Mouse (Mus musculus) frontal cortex, adult 2 months (tissue): ENCODE measurements around the gene Snx4. TPM values are rescaled to one million over a fixed set of nuclear protein-coding genes. Genes with fewer than 3 reads are reported as not detected.
A peak's percentile ranks its signal among the peaks of the same experiment; 100 is the strongest.

Source experiments
- DNase-seq, 2 experiments: peaks; one replicate each; pipeline ENCODE4 v3.0.0; 2022; ENCODE audit warnings: low spot score in 1 of 2; ENCODE audit errors: extremely low spot score in 1 of 2
- polyA plus RNA-seq: library from polyadenylated mRNA; depleted of rRNA; stranded (reverse); fragments of >200 nt; gene quantifications from 2 replicates; pipeline ENCODE4 v1.2.3, GENCODE M21; 2012; rRNA removed

The Snx4 gene
- polyA plus RNA-seq, 1 experiment = 28.1 TPM

DNA sequence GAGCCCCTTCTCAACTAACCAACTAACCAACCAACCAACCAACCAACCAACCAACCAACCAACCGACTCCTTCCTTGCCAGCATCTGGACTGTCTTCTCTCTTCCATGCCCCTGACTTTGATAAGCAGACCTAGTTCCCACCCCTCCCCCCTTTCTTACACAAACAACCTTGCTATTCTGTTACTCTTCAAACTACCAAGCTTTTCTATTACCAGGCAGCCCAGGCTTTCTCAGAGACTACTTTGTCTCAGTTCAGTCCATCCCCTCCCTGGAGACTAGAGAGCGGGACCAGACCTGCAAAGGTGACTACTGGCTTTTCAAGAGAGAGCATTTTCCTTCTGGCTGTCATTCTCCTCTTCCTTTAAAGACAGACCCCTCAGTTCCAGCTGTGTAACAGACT lies 88.2 kb downstream of the Snx4 start:
- DNase-seq = no peak

DNA sequence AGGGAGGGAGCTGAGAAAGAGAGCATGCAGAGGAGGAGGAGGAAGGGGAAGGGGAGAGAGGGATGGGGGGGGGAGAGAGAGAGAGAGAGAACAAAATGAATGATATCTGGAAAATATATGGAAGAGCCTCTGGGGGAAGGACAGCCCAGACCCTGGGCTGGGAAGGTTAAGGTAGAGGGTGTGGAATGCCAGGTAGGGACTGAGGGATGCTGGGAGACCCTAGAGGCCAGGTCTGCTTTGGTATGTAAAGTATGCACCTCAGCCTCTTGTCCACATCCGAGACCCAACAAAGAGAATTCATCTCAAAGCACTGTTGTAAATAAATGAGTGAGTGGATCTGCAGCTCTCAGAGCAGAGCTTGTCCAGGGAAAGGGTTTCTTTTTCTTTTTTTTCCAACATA lies 91.1 kb downstream of the Snx4 start:
- no peak for DNase-seq

DNA sequence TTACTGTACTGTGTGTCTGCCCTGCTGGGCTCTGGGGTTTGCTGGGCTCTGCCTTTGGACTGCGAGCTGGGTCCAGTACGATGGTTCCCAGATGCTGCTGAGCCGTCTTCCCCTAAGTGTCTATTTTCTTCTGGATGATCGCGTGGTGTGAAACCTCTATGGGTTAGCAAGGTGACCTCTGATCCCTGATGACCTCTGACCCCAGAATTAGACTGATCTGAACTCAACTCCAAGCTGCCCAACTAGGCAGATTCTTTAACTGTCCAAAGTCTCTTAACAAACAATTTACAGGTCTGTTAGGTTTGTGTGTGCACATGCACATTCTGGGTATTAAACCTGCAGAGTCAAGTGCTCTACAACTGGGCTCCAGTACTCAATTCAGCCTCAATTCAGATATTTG lies 91.9 kb downstream of the Snx4 start:
- DNase-seq = no peak

DNA sequence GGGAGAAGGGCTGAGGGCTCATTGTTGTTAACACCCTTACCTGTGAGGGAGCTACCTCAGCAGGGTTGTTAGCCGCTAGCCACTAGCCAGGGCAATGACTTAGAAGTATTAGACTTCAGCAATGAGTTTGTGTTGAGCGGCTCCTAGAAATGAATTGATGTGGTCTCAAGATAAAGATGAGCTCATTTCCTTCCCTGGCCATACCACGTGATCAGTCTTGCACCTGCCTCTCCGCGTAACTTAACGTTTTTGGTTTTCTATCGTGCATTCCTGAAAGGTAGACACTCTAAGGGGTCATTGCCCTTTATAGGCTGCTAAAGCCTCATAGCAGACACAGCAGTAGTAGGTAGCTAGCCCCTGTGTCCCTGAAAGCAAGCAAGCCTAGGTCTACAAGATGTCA lies 92.4 kb downstream of the Snx4 start:
- no peak for DNase-seq

DNA sequence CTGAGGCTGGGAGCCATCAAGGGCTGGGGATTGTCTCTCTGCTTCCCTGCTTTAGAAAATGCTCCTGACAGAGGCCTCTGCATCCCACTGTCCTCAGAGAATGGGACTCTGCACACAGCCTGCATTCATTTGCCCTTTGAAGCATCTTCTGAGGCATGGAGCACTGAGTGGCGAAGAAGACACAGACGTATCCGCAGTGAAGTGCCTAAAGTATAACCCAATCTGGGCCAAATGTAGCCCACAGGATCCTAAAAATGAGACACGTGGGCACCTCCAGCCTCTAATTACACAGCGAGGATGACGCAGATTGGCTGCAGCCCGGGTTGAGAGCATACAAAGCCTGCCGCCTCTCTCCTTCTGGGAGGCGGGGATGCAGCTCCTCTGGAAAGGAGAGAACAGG lies 93.1 kb downstream of the Snx4 start:
- DNase-seq = peak; percentile 81 to 84

DNA sequence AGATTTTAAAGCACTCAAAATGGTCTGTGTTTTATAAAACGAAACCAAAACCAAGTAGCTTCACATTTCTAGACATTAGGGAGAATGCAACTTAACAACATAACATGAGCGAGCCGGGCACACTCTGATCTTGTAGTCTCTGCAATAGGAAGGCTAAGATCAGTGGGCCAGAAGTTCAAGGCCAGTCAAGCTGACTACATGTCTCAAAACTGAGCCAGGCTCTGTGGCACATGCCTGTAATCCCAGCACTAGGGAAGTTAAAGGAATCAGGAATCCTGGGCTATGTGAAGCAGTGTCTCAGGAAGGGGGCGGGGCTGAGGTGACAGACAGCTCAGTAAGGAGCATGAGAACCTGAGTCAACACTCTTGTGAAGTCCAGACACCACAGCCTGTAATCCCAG lies 93.6 kb downstream of the Snx4 start:
- DNase-seq = peak in 1 of 2 experiments; percentile 27

DNA sequence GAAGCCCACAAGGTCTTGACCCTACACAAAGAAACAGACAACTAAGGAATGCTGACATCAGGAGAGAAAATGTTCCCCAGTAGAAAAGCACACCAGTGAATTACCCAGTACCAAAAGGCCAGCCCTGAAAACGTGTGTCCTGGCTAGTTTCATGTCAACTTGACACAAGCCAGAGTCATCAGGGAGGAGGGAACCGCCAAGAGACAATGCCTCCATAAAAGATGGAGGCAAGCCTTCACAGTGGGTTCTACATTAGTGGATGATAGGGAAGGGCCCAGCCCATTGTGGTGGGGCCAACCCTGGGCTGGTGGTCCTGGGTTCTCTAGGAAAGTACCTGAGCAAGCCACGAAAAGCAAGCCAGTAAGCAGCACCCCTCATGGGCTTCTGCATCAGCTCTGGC lies 95.1 kb downstream of the Snx4 start:
- no peak for DNase-seq

DNA sequence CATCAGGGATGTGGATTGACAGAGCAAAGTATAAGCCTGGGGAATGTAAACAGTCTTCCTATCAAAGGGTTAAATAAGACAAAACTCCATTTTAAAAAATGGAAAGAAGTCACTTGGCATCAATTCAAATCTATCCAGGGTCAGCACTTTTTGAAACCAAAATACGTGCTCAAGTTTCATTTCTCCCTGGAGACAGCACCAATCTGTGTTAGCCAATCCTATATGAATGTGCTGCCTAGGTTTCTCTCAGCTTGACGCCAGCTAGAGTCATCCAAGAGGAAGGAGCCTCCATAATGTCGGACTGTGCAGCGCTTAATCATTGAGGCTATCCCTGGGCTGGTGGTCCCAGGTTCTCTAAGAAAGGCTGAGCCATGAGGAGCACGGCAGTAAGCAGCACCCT lies 95.9 kb downstream of the Snx4 start:
- no peak for DNase-seq

Other genes starting within 250 kb of the Snx4 start
- 2.0 and 3.3 TPM in 2 replicates for gene Iqcg, start 195.2 kb upstream of the Snx4 start, polyA plus RNA-seq
- 770 and 771 TPM in 2 replicates for gene Rpl35a, start 195.0 kb upstream of the Snx4 start, polyA plus RNA-seq
- gene Lmln, start 188.9 kb upstream of the Snx4 start, polyA plus RNA-seq = 8.7 and 9.3 TPM in 2 replicates
- 10.5 and 10.8 TPM in 2 replicates for gene Osbpl11, start 66.4 kb upstream of the Snx4 start, polyA plus RNA-seq
- gene Zfp148, start 129.4 kb downstream of the Snx4 start, polyA plus RNA-seq = 30.7 and 33.2 TPM in 2 replicates